Mouse (Mus musculus) embryonic fibroblast, embryonic 13.5 days (primary cell): ENCODE data around the gene C1qb.

Experiments used
- CTCF ChIP-seq: IDR thresholded peaks from 2 replicates; pipeline ENCODE4 v1.5.1; 2011; ENCODE audit warnings: mild to moderate bottlenecking, control low read depth, low read length, moderate library complexity, borderline replicate concordance; ENCODE audit not compliant: insufficient read depth
- POLR2A ChIP-seq: IDR thresholded peaks from 2 replicates; pipeline ENCODE4 v1.6.1; 2011; ENCODE audit warnings: low read depth, mild to moderate bottlenecking, control low read depth, low read length, moderate library complexity

GRCm38 (mm10) chr4:136832559-136833232 lies 53.3 kb downstream of the C1qb start:
- TF ChIP-seq CTCF, result no peak
- TF ChIP-seq POLR2A, result no peak
